Mouse (Mus musculus) cerebellum, postnatal 25 days (tissue): Measurements from ENCODE around the gene Btbd35f16.
"Not testable (repeated sequence)": the region's sequence is repeated elsewhere in the genome, so short reads cannot be mapped to it uniquely, and the experiment has no call there.

Experiments used
- DNase-seq, 2 experiments: peaks; one replicate each; pipeline ENCODE4 v3.0.0; 2021; ENCODE audit warnings: mixed read lengths in 2 of 2

Btbd35f16 gene

GRCm38 (mm10) chrX:3956902-3957301, at the start of gene Btbd35f16:
Gene Btbd35f16, minus strand, starts transcription at chrX:3957002.
- not testable (repeated sequence) for DNase-seq
